Mouse (Mus musculus): ENCODE results near the gene Mitf.

The Mitf gene

DNA sequence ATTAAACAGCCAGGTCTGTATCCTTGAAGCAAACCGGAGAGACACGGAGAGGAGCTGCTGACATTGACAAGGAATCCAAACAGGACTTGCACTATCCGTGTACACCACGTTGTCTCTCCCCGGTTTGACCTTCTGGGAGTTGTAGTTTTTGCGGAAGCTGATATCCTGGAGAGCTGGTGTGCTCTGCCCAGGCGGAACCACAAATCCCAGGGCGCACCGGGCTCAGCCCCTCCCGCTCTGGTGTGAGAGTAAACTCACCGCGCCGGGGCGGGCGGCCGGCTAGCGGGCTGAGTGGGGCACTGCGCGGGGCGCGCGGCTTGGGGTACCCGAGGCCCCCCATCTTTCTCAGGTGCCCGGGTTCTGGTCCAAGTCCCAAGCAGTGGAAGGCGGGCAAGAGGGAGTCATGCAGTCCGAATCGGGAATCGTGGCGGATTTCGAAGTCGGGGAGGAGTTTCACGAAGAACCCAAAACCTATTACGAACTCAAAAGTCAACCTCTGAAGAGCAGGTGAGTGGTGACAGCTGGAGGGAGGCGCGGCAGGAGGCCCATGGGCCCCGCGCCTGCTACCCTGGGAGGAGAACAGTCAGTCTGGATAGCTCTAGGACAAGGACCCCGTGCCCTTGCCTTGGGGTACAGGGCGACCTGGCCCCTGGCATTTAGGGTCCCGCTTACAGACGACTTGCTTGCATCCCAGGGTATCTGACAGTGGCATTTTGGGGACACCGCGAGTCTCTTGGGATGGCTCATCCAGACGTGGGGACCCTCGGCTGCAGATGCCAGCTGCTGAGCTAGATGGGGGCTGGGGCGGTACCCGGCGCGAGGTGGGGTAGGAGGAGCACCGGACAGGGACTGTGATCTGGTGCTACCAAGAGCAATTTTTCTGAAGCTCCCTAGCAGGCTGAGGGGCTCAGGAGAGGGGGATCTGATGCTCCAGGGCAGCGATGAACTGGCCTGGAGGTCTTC, at the start of gene Mitf:
Mitf (plus strand) TSS at position 272 of the 963 bp plus-strand sequence.
- DNase-seq: peak; percentile 91 to 95

- no peak for DNase-seq
Measured at GRCm38 (mm10) chr6:97757361-97757760, 49.5 kb upstream of the Mitf start.

- DNase-seq: no peak
Measured at GRCm38 (mm10) chr6:97758884-97759283, 48.0 kb upstream of the Mitf start.

- peak; percentile 69 to 73 for DNase-seq
Measured at GRCm38 (mm10) chr6:97759301-97759700, 47.6 kb upstream of the Mitf start.

DNA sequence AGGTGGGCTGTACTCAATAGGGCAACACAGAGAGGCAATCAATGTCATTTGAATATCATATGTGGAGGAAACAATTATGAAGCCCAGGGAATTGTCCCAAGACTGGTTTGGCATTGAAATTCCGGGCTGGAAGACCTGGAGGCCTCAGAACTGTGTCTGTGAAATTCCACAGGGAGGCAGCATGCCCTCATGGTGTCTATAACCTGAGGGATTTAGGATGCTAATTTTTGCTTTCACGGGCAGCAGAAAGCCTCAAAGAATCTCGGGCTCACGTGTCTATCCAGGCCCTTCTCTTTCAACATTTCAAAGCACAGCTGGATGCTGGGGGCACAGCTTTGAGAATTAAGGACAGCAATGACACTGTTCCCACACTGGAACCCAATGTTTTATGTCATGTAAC, 45.5 kb upstream of the Mitf start:
- DNase-seq: peak; percentile 59 to 63

GRCm38 (mm10) chr6:97763970-97764369, 42.9 kb upstream of the Mitf start:
- no peak for DNase-seq

DNA sequence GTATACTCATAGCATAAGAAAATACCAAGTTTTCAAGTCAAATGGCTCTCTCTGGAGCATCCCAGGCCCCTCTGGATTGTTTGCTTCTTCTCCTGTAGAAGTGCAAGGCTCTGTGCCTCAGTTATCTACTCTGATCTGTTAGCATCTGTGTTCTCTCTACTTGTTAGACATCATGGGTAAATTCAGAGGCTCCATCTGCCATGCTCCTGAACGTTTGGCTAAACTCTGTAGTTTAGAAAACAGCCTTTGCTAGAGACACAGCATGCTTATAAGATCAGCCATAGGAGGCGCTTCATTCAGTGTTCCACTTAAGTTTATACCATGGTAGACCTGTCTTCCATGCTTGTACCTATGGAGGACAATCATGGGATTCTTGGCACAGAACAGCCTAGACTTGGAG, 39.0 kb upstream of the Mitf start:
- no peak for DNase-seq

DNA sequence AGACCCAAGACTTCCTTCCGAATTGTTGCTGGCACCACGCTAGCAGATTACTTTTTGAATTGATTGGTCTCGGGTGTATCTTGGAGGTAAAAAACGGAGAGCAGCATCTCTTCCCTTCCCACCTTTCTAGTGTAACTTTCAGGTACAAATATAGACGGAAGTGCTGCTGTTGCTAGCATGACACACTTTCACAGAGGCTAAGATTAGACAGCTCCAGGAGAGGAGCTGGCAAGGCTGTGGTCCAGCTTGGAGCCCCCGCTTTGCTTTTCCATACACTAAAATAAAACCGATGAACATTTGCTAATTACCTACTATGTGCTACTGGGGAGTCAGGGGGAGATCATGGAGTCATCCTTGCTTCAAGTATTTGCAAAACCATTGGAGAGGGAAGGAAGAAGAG, 37.3 kb upstream of the Mitf start:
- DNase-seq: no peak

DNA sequence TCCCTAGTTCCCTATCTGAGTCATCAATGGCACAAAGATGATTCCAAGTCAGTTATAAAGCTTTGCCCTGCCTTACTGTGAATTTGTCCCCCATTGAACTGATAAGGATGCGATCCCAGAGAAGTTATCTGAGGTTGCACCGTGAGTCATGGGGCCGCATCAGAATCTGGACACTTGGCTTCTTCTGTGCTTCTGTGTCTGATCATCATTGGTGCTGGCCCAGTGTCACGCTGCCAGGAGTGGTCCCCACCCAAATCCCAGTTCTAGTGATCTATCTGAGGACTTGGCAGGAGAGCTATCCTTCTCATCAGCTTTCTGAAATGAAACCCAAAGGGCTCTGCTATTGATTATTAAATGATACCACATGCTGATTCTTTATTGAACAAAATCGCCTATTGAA, 25.5 kb upstream of the Mitf start:
- no peak for DNase-seq

DNA sequence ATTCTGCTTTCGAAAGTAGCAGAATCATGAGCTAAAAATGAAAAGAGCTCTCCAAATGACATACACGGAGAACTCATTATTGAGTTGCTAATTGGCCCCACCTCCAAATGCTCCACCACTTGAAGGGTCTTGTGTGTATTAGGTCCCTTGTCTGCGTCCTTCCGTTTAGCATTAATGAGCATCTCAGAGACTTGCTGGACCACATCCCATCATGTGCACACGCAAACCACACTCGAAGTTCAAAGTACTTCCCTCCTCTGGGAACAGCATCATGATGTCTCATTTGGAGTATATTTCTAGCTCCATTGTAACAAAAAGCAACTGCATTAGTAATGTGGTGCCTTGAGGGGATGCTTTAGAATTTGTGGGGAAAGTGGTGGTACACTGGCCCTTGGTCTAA, 24.6 kb upstream of the Mitf start:
- DNase-seq: no peak

GRCm38 (mm10) chr6:97786871-97787270, 20.0 kb upstream of the Mitf start:
- DNase-seq: no peak

GRCm38 (mm10) chr6:97788361-97788974, 18.4 kb upstream of the Mitf start:
- DNase-seq: no peak

GRCm38 (mm10) chr6:97789700-97790099, 17.2 kb upstream of the Mitf start:
- no peak for DNase-seq

- DNase-seq: peak; percentile 28 to 33
Measured at GRCm38 (mm10) chr6:97792104-97792503, 14.7 kb upstream of the Mitf start.

DNA sequence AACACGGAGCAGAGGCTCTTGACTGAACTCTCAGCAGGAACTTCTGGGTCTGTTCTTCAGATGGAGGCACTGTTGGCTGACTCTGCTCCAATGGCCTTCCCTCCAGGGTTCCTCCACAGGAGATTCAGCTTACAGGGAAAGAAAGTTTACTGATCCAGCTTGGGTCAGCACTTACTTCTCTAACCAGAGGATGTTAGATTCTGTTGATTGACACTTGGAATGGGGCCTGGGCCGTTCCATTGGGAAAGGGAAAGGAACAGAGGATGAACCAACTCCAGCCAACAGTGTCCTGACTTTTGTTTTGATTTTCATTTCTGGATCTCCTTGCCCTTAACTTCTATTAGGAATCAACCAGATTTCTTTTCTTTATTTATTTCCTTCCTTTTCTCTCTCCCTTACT, 11.7 kb upstream of the Mitf start:
- DNase-seq: no peak

DNA sequence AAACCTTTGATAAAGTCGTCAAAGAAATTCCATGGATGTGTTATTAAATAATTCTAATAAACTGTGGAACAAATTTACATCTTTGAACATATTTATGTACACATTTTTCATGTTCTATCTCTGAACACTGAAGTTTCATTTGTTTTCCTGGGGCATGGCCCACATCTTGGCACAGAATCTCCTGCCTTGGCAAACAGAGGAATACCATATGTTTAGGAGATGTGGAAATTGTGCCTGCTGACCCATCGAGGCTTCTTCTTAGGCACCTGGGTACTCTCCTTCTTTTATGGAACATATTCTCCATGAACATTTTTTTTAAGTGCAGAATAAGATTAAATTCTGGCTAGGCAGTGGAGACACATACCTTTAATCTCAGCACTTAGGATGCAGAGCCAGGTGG, 6.2 kb upstream of the Mitf start:
- DNase-seq: peak; percentile 49 to 74

GRCm38 (mm10) chr6:97806051-97806450, 801 bp upstream of the Mitf start:
- peak in 1 of 2 experiments; percentile 17 for DNase-seq

DNA sequence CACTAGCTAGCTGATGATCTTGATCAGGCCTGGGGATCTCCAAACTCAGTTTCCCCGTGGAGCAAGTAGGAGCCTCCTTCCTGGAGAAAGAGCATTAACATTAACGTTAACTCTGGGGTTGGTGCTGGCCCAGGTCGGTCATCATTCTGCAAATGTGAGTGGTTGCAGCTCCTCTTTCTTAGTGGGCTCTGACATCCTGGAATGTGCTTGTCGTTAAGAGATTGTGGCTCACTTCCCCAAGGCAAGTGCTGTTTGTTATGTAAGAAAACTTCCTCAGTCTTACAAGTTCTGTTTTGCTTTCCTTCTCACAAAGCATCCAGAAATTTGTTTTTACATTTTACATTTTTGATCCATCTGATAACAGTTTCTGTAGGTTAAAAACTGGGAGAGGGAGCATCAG, 7.3 kb downstream of the Mitf start:
- no peak for DNase-seq

DNA sequence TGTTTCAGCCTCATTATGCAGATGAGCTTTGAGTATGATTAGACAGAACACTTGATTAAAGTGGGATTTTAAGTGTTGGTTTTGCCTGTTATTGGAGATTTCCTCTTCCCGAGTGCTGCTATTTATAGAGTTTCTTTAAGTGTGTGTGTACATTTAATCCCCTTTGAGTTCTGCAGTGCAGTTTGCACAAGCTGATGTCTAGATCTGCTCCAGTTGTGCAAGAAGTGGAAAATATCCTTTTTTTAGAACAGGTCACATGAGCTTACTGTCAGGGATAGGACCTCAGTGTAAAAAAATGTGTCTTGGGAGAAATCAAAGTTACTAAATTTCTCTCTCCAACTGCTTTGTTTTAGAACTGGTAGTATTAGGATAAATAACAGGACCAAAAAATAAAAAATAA, 8.9 kb downstream of the Mitf start:
- DNase-seq: no peak

DNA sequence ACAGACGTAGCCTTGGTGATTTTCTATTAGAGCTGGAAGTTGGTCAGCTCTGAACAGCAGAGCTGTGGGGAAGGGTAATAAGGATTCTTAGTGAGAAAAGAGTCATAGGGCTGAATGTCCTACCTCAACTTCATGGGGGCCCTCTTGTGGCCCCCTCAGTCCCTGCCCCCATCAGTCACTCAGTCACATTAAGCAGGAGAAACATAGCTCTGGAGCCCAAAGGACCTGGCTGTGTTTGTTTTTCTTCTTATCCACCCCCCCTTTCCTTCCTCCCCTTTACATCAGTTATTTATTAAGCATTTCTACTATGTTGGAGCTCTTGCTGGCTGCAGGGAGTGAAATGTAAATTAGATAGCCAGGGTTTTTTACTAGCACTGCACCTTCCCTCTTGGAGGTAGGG, 10.0 kb downstream of the Mitf start:
- no peak for DNase-seq

- no peak for DNase-seq
Measured at GRCm38 (mm10) chr6:97818128-97818527, 11.3 kb downstream of the Mitf start.

DNA sequence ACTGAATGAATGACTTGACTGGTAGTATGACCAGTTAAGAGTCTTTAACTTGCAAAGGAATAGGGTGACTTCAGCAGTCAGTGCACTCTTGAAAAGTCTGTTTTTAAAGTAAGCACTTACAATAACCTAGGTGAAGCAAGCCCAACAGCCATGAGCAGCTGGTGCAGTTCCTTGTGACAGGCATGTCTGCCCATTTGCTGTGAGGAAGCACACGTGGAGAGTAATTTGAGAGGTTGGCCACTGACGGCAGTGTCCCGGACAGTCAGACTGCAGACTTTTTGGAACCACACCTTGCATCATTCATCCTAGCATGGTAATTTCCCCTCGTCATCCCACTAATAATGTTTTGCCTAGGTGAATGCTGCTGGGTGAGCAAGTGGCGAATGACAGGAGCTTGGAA, 12.1 kb downstream of the Mitf start:
- DNase-seq: no peak

- DNase-seq: no peak
Measured at GRCm38 (mm10) chr6:97820505-97820904, 13.7 kb downstream of the Mitf start.

- DNase-seq: no peak
Measured at GRCm38 (mm10) chr6:97821811-97822210, 15.0 kb downstream of the Mitf start.
